Mouse (Mus musculus) spleen, adult 2 months (tissue): ENCODE data around the gene Gm49325. TPM values are rescaled to one million over a fixed set of nuclear protein-coding genes. Genes with fewer than 3 reads are reported as not detected.

Experiments
- DNase-seq, 2 experiments: peaks; one replicate each; pipeline versions ENCODE4 v3.0.0 to v3.0.0-alpha.2; 2012 to 2021; ENCODE audit warnings: low spot score in 2 of 2, low read depth in 1 of 2
- H3K27ac ChIP-seq: fragments of 200-500 bp; 2 replicates; pipeline ENCODE4 v1.5.1; 2012; ENCODE audit warnings: low read length, inconsistent platforms; ENCODE audit not compliant: insufficient read depth
- H3K27me3 ChIP-seq: fragments of 200-500 bp; 2 replicates; pipeline ENCODE4 v1.6.1; 2012; ENCODE audit warnings: mild to moderate bottlenecking, moderate library complexity, low read length, inconsistent platforms; ENCODE audit not compliant: control insufficient read depth, insufficient read depth
- H3K36me3 ChIP-seq: fragments of 200-500 bp; 2 replicates; pipeline ENCODE4 v1.6.1; 2012; ENCODE audit warnings: mild to moderate bottlenecking, low read length, inconsistent platforms; ENCODE audit not compliant: control insufficient read depth, insufficient read depth
- H3K4me1 ChIP-seq: fragments of 200-500 bp; 2 replicates; pipeline ENCODE4 v1.6.1; 2011; ENCODE audit warnings: inconsistent platforms; ENCODE audit not compliant: control insufficient read depth, insufficient read depth, insufficient read length
- H3K4me3 ChIP-seq: fragments of 200-500 bp; 2 replicates; pipeline ENCODE4 v1.5.1; 2011; ENCODE audit warnings: mild to moderate bottlenecking, inconsistent platforms; ENCODE audit not compliant: insufficient read depth, insufficient read length; ENCODE audit errors: extremely low read depth
- CTCF ChIP-seq: fragments of 200-500 bp; IDR thresholded peaks from 2 replicates; pipeline ENCODE4 v1.5.1; 2011; ENCODE audit warnings: mild to moderate bottlenecking, inconsistent platforms; ENCODE audit not compliant: insufficient read depth, insufficient read length, insufficient replicate concordance; ENCODE audit errors: extremely low read depth
- POLR2A ChIP-seq: fragments of 200-500 bp; IDR thresholded peaks from 2 replicates; pipeline ENCODE4 v1.6.1; 2011; ENCODE audit warnings: low read depth, low read length, inconsistent platforms
- WGBS: fragments of 180-500 bp; shearing (Covaris S2); methylation state at CpG from one replicate; pipeline ENCODE4 v1.1.7; 2018; 5-methylcytosine and 5-hydroxymethylcytosine counted together
- polyA plus RNA-seq: library from polyadenylated mRNA; depleted of rRNA; stranded (reverse); fragments of >200 nt; gene quantifications from 2 replicates; pipeline ENCODE4 v1.2.3, GENCODE M21; 2012

The Gm49325 gene
- polyA plus RNA-seq, 1 experiment = not detected

- 89% methylated on average over 9 of the region's 9 CpGs for WGBS
- Histone ChIP-seq H3K4me3 (no peak overlapping the region), H3K27ac (no peak overlapping the region), H3K36me3 (no peaks in the 10 kb centered on the region), H3K4me1 (no peaks in the 10 kb centered on the region), H3K27me3 (no peaks in the 10 kb centered on the region)
- DNase-seq = peak in 1 of 2 experiments; percentile 22
- TF ChIP-seq POLR2A = no peak
- no peak for TF ChIP-seq CTCF
These were observed 46.0 kb downstream of the Gm49325 start for GRCm38 (mm10) chr10:77652046-77652445.

DNA sequence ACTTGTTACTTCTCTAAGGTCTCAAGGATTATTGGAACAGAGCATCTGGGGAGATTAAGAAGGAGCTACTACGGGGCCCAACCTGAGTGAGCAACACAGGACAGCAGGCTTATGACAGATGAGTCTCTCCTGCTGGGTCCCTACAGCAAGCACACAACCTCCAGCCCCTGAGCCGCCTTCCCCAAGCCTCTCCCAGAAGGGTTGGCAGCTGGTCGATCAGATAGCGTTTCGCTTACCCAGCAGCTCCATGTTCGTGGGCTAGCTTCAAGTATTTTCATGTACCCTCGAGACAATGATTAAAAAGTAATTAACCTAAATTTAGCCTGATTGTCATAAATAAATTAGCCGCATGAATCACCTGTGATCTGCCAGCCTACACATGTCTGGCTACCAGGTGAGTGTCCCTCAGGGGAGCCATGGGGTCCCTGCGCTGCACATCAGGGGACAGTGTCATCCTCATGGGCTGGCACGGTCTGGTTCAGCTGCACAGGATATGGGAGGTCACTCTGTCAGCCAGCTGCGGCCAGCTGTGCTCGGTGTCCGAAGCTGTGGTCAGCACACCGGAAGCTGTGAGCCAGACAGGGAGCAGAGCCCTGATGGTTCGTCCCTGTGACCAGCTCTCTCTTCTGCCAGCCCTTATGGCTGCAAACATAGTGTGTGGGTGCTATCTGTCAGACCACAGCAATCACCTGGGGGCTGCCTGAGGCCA is 52.4 kb downstream of the Gm49325 start:
- Histone ChIP-seq H3K4me3 (no peak overlapping the region), H3K36me3 (no peaks in the 10 kb centered on the region), H3K27me3 (no peaks in the 10 kb centered on the region), H3K27ac (no peak overlapping the region), H3K4me1 (no peaks in the 10 kb centered on the region)
- no peak for DNase-seq
- TF ChIP-seq POLR2A (no peak), CTCF (no peak)
- WGBS = 71% methylated on average over 15 of the region's 15 CpGs

- no peaks in the 10 kb centered on the region for H3K4me1 ChIP-seq
- no peak for DNase-seq
- 43% methylated on average over 43 of the region's 43 CpGs for WGBS
- H3K27ac ChIP-seq = no peak overlapping the region
- TF ChIP-seq CTCF = no peak
- TF ChIP-seq POLR2A = no peak
- H3K27me3 ChIP-seq = no peaks in the 10 kb centered on the region
- no peaks in the 10 kb centered on the region for H3K36me3 ChIP-seq
- no peak overlapping the region for H3K4me3 ChIP-seq
These were observed 58.1 kb downstream of the Gm49325 start for GRCm38 (mm10) chr10:77663949-77664665.

- no peak overlapping the region for H3K4me3 ChIP-seq
- TF ChIP-seq POLR2A (no peak), CTCF (no peak)
- H3K27me3 ChIP-seq = no peaks in the 10 kb centered on the region
- no peak overlapping the region for H3K27ac ChIP-seq
- H3K4me1 ChIP-seq = no peaks in the 10 kb centered on the region
- no peaks in the 10 kb centered on the region for H3K36me3 ChIP-seq
- no peak for DNase-seq
- WGBS = 75% methylated on average over 8 of the region's 8 CpGs
These were observed 60.3 kb downstream of the Gm49325 start for GRCm38 (mm10) chr10:77666342-77666741.

DNA sequence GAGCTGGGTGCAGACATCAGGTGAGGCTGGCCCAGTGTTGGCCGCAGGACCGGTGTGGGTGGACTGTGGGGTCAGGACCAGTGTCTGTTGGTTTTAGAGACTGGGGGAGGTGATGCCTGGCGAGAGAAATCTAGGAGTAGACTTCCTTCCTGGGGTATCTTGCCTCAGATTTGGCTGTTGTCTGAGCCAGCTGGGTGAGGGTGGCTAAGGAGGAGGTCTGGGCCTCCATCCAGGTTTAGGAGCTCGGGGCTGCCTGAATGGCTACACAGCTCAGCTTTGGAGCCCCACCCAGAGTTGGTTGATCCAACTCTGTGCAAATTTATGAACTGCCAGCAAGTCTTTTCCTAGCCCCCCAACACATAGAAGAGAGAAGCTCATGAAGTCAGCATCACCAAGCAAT is 61.4 kb downstream of the Gm49325 start:
- Histone ChIP-seq H3K27ac (no peak overlapping the region), H3K4me3 (no peak overlapping the region), H3K4me1 (no peaks in the 10 kb centered on the region), H3K36me3 (no peaks in the 10 kb centered on the region), H3K27me3 (no peaks in the 10 kb centered on the region)
- no peak for TF ChIP-seq POLR2A
- TF ChIP-seq CTCF = no peak
- WGBS = 75% methylated on average over 4 of the region's 4 CpGs
- no peak for DNase-seq

GRCm38 (mm10) chr10:77670710-77671109 is 64.7 kb downstream of the Gm49325 start:
- Histone ChIP-seq H3K27ac (no peak overlapping the region), H3K4me1 (peaks cover 8% of the 10 kb centered on the region; the same call in 1 of the 2 replicates), H3K27me3 (no peaks in the 10 kb centered on the region), H3K4me3 (no peak overlapping the region), H3K36me3 (no peaks in the 10 kb centered on the region)
- 79% methylated on average over 4 of the region's 4 CpGs for WGBS
- TF ChIP-seq POLR2A = no peak
- no peak for TF ChIP-seq CTCF
- DNase-seq = no peak

GRCm38 (mm10) chr10:77671519-77671918 is 65.5 kb downstream of the Gm49325 start:
- Histone ChIP-seq H3K36me3 (no peaks in the 10 kb centered on the region), H3K27me3 (no peaks in the 10 kb centered on the region), H3K27ac (no peak overlapping the region), H3K4me1 (peaks cover 8% of the 10 kb centered on the region; the same call in 1 of the 2 replicates), H3K4me3 (no peak overlapping the region)
- TF ChIP-seq CTCF (no peak), POLR2A (no peak)
- WGBS = 52% methylated on average over 4 of the region's 4 CpGs
- DNase-seq = no peak
